In the genomic region with DNA sequence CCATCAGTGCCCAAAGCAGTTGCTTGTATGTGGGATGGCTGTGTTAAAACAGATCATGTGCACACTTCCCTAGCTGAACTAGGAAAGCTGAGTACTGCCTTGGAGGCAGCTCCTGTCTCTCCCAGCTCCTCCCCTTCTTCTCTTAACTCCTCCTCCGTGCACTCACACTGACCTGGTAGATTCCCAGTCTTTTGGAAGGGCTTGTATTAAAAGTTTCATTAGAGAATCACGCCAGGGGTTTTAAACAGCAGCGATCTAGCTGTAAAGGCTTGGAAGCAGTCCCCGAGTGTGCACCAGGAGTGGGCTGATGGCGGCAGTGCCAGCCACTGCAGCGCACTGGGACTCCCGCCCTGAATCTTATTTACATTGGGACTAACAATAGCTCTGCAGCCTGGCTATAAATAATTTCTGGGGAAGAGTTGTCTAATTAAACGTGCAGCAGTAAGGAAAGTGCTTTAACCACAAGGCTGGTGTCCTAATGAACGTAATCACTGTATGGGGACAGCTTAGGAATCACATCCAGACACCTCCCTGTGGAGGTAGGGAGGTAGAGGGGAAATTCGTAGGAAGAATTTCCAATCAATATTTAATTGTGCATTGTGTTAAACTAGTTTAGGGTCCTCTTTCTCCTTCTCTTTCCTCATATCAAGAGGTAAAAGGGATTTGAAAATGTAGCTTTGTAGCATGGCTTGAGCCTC, we compare ENCODE assay signal across 8 mouse cellular contexts.
DNase-seq lines count a peak whose midpoint lies in the region.

No protein-coding gene starts in this region.

- DNase-seq in lung, postnatal 10 days = peak; percentile 17
- DNase-seq in lung, postnatal 14 days = no peak
- peak; percentile 39 to 44 for DNase-seq in frontal cortex, postnatal 10 days (ENCODE audit: low spot score in 2 of 2)
- DNase-seq in layer of hippocampus, adult 8-10 months (ENCODE audit: low spot score in 2 of 2) = peak; percentile 14 to 38
- peak; percentile 29 for DNase-seq in retina, postnatal 1 day
- no peak for DNase-seq in adrenal gland, adult 18-20 months (ENCODE audit: low spot score in 2 of 2)
- DNase-seq in thymus, postnatal 36 days = no peak
- DNase-seq in thymus, adult 18-20 months = no peak

Comparison
In these comparisons a context has a peak if more than half of its experiments do, and no peak if none do; other contexts are left out.
1. DNase-seq: peak in lung, postnatal 10 days (single experiment), frontal cortex, postnatal 10 days (2 of 2), layer of hippocampus, adult 8-10 months (2 of 2) and retina, postnatal 1 day (single experiment); none in lung, postnatal 14 days (single experiment), adrenal gland, adult 18-20 months (0 of 2), thymus, postnatal 36 days (0 of 2) and thymus, adult 18-20 months (0 of 2).